Mouse (Mus musculus) bone marrow macrophage, adult 2 months (primary cell): ENCODE results near the gene Cnpy1. TPM values are rescaled to one million over a fixed set of nuclear protein-coding genes. Genes with fewer than 3 reads are reported as not detected.

ENCODE experiments used
- H3K27ac ChIP-seq: 2 replicates; pipeline ENCODE4 v1.5.1; 2012; ENCODE audit warnings: low read depth, low read length; ENCODE audit not compliant: insufficient read depth
- H3K4me1 ChIP-seq: 2 replicates; pipeline ENCODE4 v1.6.1; 2012; ENCODE audit warnings: low read length; ENCODE audit not compliant: control insufficient read depth, insufficient read depth
- H3K4me3 ChIP-seq: 2 replicates; pipeline ENCODE4 v1.5.1; 2012; ENCODE audit warnings: mild to moderate bottlenecking, low read length, moderate library complexity; ENCODE audit not compliant: insufficient read depth
- CTCF ChIP-seq: IDR thresholded peaks from 2 replicates; pipeline ENCODE4 v1.5.1; 2012; ENCODE audit warnings: low read depth, mild to moderate bottlenecking, low read length, moderate library complexity
- POLR2A ChIP-seq: IDR thresholded peaks from 2 replicates; pipeline ENCODE4 v1.6.1; 2012; ENCODE audit warnings: mild to moderate bottlenecking, low read depth, low read length, borderline replicate concordance
- polyA plus RNA-seq: library from polyadenylated mRNA; stranded (reverse); fragments of >200 nt; gene quantifications from 2 replicates; pipeline ENCODE4 v1.2.4, GENCODE M21; 2012; ENCODE audit not compliant: missing spikeins, insufficient read depth, insufficient read length

The Cnpy1 gene
- polyA plus RNA-seq, 1 experiment = not detected

GRCm38 (mm10) chr5:28199089-28199873 is 46.3 kb downstream of the Cnpy1 start:
- TF ChIP-seq POLR2A (no peak), CTCF (no peak)
- Histone ChIP-seq H3K4me3 (no peak overlapping the region), H3K4me1 (no peaks in the 10 kb centered on the region), H3K27ac (no peak overlapping the region)

DNA sequence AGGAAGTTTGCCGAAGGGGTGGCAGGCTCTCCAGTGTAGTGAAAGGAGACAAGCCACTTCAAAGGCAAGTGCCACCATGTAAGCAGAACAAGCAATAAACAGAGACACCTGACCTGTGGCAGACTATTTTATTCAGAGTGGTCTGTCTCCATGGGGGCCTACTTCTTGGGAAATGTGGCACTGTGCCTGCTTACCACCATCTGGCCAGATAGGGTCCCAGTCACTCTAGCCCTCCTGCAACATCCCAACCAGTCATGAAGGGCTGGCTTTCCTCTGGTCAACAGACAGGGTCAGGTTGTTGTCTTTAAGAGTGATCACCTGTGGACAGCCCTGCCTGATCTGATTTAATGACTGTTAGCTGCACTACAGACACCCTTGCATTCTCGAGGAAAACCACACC is 50.1 kb downstream of the Cnpy1 start:
- H3K4me3 ChIP-seq = no peak overlapping the region
- TF ChIP-seq CTCF = no peak
- TF ChIP-seq POLR2A = no peak
- H3K4me1 ChIP-seq = no peaks in the 10 kb centered on the region
- H3K27ac ChIP-seq = no peak overlapping the region

DNA sequence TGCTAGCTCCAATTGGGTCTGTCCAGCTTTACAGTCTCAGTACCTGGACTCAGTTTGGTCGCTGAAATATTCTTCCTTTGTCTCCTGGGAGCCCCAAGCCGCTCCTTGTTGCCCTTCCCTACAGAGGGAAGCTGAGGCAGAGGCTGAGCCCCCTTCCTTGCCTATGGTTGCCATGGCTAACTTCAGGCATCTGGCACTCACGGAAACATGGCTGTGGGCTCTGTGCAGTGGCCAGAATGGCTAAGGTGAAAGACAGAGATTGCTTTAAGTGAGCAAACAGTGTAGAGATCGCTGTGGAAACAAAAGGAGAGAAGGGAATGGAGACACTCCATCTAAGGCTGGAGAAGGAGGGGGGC is 53.5 kb downstream of the Cnpy1 start:
- no peaks in the 10 kb centered on the region for H3K4me1 ChIP-seq
- TF ChIP-seq POLR2A (no peak), CTCF (no peak)
- H3K4me3 ChIP-seq = no peak overlapping the region
- no peak overlapping the region for H3K27ac ChIP-seq

GRCm38 (mm10) chr5:28191201-28192098 is 54.2 kb downstream of the Cnpy1 start:
- H3K27ac ChIP-seq = no peak overlapping the region
- no peaks in the 10 kb centered on the region for H3K4me1 ChIP-seq
- H3K4me3 ChIP-seq = no peak overlapping the region
- TF ChIP-seq CTCF (no peak), POLR2A (no peak)

DNA sequence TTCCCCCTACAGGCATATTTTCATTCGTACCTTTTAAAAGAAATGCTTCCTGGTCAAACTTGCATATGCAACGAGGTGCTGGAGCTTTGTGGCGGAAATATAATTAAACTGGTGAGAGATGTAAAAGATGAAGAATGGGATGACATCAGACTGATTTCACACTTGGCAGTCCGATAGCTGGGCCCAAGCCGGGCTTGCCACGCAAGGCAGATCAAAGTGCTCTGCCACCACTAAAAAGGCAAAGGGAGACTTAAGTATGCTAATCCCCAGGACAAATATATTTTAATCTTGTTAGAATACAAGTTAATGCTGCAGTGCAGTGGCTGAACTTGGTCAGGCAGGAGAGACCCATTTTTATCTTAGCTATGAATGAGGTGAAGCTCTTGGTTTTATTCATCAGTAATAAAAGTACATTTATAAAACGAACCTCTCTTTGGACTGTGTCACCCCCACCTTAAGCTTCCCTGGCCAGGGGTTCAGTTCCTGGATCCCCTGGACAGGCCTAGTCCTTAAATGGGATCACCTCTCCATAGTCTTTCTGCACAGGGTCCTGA is 66.3 kb downstream of the Cnpy1 start:
- H3K27ac ChIP-seq = no peak overlapping the region
- no peaks in the 10 kb centered on the region for H3K4me1 ChIP-seq
- TF ChIP-seq POLR2A = no peak
- no peak for TF ChIP-seq CTCF
- no peak overlapping the region for H3K4me3 ChIP-seq

DNA sequence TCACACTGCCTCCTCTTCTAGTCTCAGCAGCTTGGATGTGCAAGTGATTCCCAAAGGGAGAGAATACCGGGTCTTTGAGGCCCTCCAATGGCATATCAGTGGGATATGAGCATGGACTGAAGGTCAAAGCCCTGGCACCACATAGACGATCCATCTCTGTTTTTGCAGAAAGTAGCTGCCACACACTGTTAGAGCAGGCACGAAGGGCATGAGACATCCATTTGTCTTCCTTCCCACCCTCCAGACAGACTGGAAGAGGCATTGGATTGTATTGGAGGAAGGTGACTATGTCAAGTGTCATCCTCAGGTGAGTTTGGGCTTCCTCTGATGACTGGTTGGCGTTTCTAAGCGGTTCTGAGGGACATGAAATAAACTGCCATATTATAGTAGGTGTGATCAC is 67.3 kb downstream of the Cnpy1 start:
- Histone ChIP-seq H3K27ac (no peak overlapping the region), H3K4me3 (no peak overlapping the region), H3K4me1 (no peaks in the 10 kb centered on the region)
- TF ChIP-seq CTCF (no peak), POLR2A (no peak)

GRCm38 (mm10) chr5:28176585-28176984 is 69.0 kb downstream of the Cnpy1 start:
- H3K4me3 ChIP-seq = no peak overlapping the region
- no peaks in the 10 kb centered on the region for H3K4me1 ChIP-seq
- no peak for TF ChIP-seq CTCF
- no peak for TF ChIP-seq POLR2A
- H3K27ac ChIP-seq = no peak overlapping the region

- no peak overlapping the region for H3K27ac ChIP-seq
- TF ChIP-seq POLR2A (no peak), CTCF (no peak)
Measured at GRCm38 (mm10) chr5:28176023-28176422, 69.6 kb downstream of the Cnpy1 start.

DNA sequence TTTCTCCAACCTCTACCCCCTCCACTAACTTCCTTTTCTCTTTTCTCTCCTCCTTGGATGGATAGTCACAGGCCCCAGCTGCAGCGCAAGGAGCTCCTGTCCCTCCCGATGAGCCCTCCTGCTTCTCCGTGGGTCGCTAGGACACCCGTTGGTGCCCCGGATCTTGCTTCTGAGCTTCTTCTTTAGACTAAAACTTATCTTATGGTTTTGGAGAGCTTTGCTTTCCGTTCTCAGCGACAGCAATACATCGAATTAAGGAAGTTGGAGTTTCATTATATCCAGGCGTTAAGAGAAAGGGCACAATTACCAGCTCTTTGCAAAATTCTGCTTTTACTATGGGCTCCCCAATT is 70.1 kb downstream of the Cnpy1 start:
- Histone ChIP-seq H3K27ac (no peak overlapping the region), H3K4me1 (no peaks in the 10 kb centered on the region), H3K4me3 (peak overlapping the region; percentile 9; the same call in 1 of the 2 replicates)
- no peak for TF ChIP-seq POLR2A
- no peak for TF ChIP-seq CTCF

More at GRCm38 (mm10) chr5:28176023-28176422, 69.6 kb downstream of the Cnpy1 start:
- H3K4me3 ChIP-seq = no peak overlapping the region
- H3K4me1 ChIP-seq = no peaks in the 10 kb centered on the region
